Mouse (Mus musculus): ENCODE results near the gene Hopx. TPM values are rescaled to one million over a fixed set of nuclear protein-coding genes. Genes with fewer than 3 reads are reported as not detected.

Gene Hopx
- polyA plus RNA-seq, 1 experiment from 2014 or later: 11.3 TPM

Other genes starting within 250 kb of the Hopx start
- gene Aasdh, start 209.6 kb downstream of the Hopx start, polyA plus RNA-seq (2014; fragmentation: Nextera tagmentation; extraction: Ambion mirVana): 14.0 and 18.6 TPM in 2 replicates
- 161 and 188 TPM in 2 replicates for gene Paics, start 163.8 kb downstream of the Hopx start, polyA plus RNA-seq (2014; fragmentation: Nextera tagmentation; extraction: Ambion mirVana)
- gene Ppat, start 163.5 kb downstream of the Hopx start, polyA plus RNA-seq (2014; fragmentation: Nextera tagmentation; extraction: Ambion mirVana): 13.7 and 17.4 TPM in 2 replicates
- gene Srp72, start 140.4 kb downstream of the Hopx start, polyA plus RNA-seq (2014; fragmentation: Nextera tagmentation; extraction: Ambion mirVana): 87.6 and 95.2 TPM in 2 replicates
- gene Arl9, start 111.1 kb downstream of the Hopx start, polyA plus RNA-seq (2014; fragmentation: Nextera tagmentation; extraction: Ambion mirVana): not detected in 2 replicates
- gene Thegl, start 99.1 kb downstream of the Hopx start, polyA plus RNA-seq (2014; fragmentation: Nextera tagmentation; extraction: Ambion mirVana): 0.53 and 0.66 TPM in 2 replicates
- 1.8 and 2.0 TPM in 2 replicates for gene Spink2, start 96.3 kb upstream of the Hopx start, polyA plus RNA-seq (2014; fragmentation: Nextera tagmentation; extraction: Ambion mirVana)
- 8.4 and 8.6 TPM in 2 replicates for gene Rest, start 150.4 kb upstream of the Hopx start, polyA plus RNA-seq (2014; fragmentation: Nextera tagmentation; extraction: Ambion mirVana)
- 32.1 and 37.3 TPM in 2 replicates for gene Noa1, start 195.0 kb upstream of the Hopx start, polyA plus RNA-seq (2014; fragmentation: Nextera tagmentation; extraction: Ambion mirVana)
- gene Polr2b, start 195.0 kb upstream of the Hopx start, polyA plus RNA-seq (2014; fragmentation: Nextera tagmentation; extraction: Ambion mirVana): 57.5 and 67.8 TPM in 2 replicates